Mouse (Mus musculus) natural killer cell, adult 2 months (primary cell): ENCODE measurements around the gene Lrrc2.

Experiments used
- DNase-seq, 2 experiments: peaks; one replicate each; pipeline ENCODE4 v3.0.0; 2022; ENCODE audit warnings: low spot score in 2 of 2

Gene Lrrc2

DNA sequence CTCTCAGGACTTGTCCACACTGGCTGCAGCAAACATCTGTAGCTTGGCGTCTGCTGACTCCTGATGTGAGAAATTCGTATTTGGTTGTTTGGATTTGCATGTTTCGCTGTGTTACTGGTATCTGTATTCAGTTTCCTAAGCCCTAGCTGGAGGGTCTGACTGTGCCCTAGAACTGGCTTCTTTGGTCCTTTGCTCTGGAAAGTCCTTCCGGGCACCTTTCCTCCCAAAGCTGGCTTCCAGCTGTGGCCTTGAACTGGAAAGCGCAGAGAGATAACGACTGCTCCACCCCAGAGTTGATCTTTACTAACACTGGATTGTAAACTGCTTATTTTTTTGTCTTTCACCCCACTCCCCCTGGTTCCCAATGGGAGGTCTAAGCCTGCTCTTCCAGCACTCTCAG lies 3.4 kb upstream of the Lrrc2 start:
- no peak for DNase-seq

GRCm38 (mm10) chr9:110948813-110949310 lies 2.5 kb upstream of the Lrrc2 start:
- no peak for DNase-seq

- DNase-seq, result no peak
These were observed 1.2 kb upstream of the Lrrc2 start for GRCm38 (mm10) chr9:110950109-110950508.

- DNase-seq, result no peak
These were observed 521 bp downstream of the Lrrc2 start for GRCm38 (mm10) chr9:110951866-110952265.

- no peak for DNase-seq
These were observed 1.1 kb downstream of the Lrrc2 start for GRCm38 (mm10) chr9:110952398-110952797.

DNA sequence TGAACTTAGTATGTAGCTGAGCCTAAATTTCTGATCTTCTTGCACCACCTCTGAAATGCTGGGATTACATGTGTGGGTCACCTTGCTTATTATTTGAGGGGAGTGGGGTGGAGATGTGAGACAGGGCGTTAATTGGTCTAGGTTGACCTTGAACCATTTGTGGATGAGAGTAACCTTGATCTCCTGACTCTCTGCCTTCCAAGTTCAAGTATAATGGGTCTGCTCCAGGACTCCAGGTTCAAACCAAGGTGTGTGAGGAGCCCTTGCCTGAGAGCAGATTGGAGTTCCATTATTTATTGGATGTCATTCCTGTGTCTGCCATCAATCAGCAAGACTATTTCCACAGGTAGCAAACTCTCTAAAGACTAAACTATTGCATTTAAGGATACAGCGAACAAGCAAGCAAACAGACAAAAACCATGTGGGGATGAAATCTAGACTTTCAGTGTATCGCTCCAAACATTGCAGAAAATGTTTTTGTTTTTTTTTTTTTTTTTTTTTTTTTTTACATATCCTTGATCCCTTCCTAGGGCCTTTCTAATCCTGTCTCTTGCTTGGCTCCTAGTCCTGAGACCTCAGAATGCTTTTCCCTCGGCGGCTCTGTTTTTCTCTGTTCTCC lies 1.7 kb downstream of the Lrrc2 start:
- DNase-seq, result no peak

DNA sequence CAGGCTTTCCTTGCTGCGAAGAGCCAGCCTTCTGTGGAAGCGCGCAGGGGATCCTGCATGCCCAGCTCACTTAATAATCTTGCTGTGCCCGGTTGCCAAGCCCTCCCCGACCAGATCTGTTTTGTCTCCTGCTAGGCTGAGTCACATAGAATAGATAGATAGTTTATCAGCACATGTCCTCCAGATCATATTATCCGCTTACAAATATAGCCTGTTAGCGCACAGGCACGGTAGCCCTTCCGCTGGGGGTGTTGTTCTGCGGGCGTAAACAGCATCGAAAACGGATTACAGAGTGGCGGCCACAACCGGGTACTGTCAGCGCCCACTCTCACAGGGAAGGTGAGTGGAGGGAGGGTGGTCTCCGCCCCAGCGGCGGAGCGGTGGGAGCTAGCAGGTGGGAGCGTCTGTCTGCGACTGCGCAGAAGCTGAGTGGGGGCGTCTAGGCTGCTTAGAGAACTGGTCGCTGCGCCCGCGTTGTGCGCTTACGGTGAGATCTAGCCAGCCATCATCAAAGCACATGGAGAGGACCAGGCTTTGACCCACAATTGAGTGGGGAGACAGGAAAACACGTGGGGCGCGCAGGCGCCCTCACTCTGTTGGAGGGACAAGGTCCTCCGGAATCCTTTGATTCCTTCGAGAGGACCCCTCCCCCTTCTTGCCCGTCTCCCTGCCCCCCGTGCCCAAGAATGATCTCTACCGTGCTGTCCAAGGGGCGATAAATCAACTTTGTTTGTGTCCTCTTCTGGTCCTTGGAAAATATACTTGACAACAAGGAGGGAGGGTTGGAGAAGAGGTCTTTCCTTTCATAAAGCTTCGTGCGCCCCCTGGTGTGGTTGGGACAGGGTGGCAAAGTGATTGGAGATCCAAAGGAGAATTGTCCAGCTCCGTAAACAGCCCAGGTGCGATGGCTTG lies 2.5 kb downstream of the Lrrc2 start:
- peak in 1 of 2 experiments; percentile 17 for DNase-seq

DNA sequence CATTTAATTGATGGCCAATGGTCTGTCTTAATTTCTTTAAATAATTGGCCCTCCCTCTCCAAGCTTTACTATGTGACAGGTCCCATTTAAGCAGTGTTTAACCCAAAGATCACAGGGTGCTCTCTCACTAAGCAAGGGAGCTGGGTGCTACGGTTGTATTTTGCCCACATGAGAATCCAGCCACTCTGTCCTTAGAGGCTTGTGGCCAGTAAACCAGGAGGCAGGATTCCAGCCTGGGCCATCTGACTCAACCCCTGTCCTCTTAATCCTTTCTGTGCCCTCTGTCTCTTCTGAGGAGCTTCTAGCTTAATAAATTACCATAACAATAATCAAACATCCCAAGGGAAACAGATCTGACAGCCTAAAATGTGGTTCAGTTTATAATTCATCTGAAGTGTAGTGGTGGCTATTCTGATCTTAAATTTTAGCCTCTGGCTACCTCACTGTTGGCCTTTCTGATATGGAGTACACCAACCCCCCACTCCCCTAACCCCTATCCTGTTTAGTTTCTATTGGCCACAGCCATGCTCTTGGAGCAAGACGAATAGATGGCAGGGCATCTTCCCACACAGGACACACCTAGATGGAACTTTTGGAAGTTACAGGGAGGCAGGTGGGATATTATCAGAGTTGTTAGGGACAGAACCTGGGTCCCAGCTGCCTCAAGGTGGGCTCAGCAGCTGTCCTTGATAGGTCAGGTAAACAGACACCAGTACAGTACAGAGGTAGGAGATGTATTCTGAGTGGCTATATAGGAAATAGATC lies 3.5 kb downstream of the Lrrc2 start:
- no peak for DNase-seq

DNA sequence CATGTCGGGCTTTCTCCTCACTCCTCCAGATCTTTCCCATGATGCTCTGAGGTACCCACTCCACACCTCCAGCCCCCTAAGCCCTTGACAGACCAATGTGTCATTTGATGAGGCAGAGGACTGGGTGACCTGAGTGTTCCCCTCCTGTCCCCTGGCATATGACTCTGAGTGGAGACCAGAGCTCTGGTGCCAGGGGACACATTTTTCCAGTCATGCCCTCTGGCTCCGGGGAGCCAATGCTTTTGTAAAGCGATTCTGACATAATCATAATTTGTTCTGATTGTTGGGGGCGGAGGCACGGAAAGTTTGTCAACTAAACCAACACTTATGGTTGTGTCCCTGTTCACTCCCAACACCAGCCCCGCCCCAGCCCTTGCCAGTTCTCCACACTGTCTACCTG lies 4.6 kb downstream of the Lrrc2 start:
- no peak for DNase-seq

DNA sequence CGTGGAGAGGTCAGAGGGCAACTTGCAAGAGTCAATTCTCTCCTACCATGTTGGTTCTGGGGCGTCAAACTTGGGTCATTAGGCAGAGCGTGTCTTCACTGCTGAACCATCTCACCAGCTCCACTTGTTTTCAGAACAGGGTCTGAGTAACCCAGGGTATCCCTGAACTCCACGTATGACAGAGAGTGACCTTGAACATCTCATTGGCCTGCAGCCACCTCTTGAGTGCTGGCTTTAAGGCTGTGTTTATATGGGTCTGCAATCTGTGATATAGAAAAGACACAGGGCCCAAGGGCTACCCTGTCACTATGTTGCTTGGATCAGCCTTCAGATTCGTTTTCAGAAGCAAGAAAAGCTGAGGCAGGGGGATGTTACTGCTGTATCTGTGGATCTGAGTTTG lies 8.3 kb downstream of the Lrrc2 start:
- DNase-seq, result no peak

GRCm38 (mm10) chr9:110960230-110961149 lies 9.1 kb downstream of the Lrrc2 start:
- DNase-seq, result no peak

DNA sequence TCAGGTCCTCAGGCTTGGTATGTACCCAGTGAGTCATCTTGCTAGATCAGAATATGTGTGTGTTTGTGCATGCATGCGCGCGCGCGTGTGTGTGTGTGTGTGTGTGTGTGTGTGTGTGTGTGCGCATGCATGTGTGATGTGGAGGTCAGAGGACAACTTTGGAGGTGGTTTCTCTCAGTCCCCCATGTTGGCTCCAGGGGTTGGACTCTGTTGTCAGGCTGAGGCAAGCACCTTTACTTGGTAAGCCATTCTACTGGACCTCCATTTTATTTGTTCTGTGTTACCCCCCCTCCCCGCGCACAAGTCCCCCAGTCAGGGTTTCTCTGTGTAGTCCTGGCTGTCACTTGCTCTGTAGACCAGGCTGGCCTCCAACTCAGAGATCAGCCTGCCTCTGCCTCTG lies 10.0 kb downstream of the Lrrc2 start:
- DNase-seq, result no peak

DNA sequence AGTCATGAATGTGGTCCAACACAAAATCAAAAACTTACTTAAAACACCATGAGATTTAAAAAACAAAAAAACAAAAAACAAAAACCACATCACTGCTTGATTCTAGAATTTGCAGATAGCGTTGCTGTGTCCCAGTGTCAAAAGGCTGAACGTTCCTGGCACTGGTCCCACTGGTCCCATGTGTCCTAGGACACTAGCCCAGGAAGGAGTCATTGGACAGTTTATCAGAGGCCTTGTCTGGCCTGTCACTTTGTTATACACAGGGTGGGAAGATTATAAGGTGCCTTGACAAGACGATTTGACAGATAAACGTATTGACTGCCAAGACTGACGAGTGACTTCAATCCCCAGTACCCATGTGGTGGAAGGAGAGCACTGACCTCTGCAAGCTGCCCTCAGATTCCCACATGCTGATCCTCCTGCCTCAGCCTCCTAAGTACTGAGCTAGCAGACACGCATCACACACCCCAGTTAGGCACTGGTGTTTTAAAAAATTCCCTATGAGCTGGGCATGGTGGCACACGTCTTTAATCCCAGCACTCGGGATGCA lies 12.3 kb downstream of the Lrrc2 start:
- DNase-seq, result no peak

DNA sequence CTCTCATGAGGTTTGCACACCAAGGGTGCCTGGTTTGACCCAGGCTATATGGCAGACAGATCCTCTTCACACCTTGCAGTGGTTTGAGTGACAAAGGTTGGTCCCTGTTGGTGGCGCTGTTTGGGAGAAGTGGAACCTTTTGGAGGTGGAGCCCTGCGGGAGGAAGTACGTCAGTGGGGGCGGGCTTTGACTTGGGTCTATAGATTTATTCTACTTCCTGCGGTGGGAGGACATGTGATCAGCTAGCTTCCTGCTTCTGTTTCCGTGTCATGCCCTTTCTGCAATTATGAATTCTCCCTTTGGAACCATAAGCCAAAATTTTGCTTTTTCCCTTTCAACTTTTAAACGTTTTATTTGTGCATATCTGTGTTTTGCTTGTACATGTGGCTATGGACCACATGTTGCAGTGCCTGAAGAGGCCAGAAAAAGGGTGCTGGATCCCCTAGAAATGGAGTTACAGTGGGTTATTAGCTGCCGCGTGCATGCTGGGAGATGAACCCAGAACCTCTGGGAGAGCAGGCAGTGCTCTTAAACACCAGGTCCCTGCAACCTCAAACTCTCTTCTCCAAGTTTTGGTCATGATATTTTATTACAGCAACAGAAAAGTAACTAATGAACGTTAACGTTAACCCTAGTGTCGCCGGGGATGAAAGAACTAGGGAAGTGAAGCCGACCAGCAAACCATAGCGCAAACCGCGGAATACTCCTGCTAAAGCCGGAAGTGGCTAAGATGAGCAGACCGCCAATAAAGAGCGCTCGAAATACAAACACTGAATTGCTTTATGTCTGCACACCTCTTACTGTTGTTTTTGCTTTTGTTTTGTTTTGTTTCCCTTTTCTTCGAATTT lies 13.9 kb downstream of the Lrrc2 start:
- DNase-seq, result peak in 1 of 2 experiments; percentile 22

GRCm38 (mm10) chr9:110965910-110966231 lies 14.5 kb downstream of the Lrrc2 start:
- DNase-seq, result no peak

DNA sequence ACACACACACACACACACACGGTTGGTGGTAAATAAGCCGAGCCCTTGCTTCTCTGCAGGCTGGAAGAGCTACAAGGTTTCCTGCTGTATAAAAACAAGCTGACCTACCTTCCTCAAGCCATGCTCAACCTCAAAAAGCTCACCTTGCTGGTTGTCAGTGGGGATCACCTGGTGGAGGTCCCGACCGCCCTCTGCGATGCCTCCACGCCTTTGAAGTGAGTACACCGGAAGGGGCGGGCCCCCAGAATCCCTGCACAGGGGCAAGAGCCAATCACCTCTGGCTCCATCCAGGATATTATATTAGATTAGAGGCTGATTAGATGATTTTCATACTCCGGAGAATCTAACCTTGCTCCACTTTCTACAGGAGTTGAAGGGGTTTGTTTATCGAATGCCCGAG lies 28.1 kb downstream of the Lrrc2 start:
- DNase-seq, result no peak

DNA sequence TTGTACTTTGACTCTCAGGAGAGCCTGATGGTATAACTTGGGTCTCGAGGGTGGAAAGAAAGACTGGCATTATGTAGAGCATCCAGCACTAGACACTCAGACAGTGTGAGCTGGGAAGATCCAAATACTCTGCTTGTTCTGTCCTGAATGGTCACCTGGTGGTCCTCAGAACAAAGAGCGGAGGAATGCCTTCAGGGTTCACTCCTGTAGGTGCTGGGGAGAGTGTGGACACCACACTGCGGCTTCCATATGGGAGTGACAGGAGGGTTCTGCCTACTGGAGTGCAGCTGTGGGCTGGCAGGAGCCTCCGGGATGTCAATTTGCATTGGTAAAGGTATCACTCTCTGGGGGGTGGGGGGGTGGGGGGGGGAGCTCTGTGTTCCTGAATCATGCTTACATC lies 31.0 kb downstream of the Lrrc2 start:
- no peak for DNase-seq

DNA sequence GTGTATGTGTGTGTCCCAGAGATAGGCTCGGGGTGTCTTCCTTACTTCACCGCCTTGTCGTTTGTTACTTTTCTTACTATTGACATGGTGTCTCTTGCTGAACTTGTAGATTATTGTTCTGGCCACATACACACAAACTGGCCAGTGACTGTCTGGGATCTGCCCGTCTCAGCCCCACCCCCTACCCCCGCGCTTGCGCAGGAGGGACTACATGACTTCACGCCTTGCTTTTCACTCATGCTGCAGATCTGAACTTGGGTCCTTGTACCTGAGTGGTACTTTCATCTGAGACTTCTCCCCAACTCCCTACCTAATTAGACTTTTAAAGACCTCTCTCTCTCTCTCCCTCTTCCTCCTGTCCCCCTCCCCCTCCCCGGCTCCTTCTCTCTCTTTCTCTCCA lies 32.8 kb downstream of the Lrrc2 start:
- DNase-seq, result no peak

DNA sequence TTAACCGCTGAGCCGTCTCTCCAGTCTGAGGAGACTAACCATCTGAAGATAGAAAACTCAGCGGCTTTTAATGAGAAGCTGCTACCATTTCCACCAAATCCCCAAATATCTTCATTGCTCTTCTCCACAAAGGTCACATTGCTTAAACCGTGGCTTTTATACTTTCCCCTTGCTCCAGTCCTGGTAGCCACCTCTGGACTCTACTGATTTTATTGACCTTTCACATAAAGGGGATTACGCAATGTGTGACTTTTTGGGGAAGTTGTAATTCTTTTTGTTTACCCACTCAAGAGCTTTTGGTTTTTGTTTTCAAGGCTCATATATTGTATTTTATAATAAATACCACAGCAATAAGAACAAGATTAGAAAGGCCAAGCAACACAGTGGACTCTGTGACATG lies 34.2 kb downstream of the Lrrc2 start:
- DNase-seq, result no peak

DNA sequence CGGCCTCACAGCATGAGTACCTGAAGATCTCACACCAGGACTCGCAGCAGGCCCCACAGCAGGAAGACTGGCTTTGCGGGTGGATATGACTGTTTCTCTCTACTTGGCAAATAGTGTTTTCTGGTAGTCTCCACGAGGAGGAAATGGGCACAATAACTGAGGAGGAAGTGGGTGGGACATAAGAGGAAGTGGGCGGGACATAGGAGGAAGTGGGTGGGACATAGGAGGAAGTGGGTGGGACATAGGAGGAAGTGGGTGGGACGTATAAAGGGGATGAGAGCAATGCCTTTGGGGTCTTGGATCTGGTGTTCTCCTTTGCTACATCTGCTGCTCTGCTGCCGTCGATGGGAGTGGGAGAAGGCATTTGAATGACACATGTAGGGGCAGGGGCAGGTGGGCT lies 34.6 kb downstream of the Lrrc2 start:
- no peak for DNase-seq
